Mouse (Mus musculus): ENCODE measurements around the gene B230217C12Rik. TPM values are rescaled to one million over a fixed set of nuclear protein-coding genes. Genes with fewer than 3 reads are reported as not detected.

The B230217C12Rik gene
- 0.35 and 0.42 TPM in 2 replicates for polyA plus RNA-seq (2012)

DNA sequence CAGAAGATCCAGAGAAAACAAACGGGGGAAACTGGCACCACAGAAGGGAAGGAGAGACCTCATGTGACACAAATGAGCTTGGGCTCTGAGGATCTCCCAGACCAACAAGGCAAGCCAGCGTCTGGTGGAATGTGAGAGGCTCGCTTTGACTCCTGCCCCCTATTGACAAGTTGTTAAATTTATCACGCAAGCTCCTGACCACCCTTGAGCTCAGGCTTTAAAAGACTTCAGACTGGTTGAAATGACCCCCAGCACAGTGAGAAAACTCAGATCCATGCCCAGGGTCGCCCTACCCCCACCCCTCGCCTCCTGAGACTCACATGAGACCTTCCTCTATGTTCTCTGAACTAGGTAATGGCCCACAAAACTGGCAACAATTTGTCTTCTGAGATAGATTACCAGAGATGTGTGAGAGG is at the start of gene B230217C12Rik:
TSS of gene B230217C12Rik (plus strand) at position 242 of the 416 bp plus-strand sequence.

DNA sequence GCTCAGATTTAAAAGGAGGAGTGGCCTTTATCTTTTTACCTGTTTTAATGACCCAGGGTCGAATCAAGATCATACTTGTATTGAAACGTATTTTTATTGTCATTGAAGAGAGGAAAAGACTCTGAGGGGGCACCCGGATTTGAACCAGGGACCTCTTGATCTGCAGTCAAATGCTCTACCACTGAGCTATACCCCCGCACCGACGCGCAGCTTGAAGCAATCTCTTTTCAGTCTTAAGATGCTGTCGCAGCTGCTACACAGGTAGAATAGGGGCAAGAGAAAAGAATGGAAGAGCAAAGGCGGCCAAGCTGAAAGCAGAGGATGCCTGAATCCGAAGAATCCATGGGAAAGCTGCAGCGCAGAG is 41.8 kb upstream of the B230217C12Rik start, which contains the start of gene Lasp1:
TSS of gene Lasp1 (plus strand) at position 219 of the 364 bp plus-strand sequence.

DNA sequence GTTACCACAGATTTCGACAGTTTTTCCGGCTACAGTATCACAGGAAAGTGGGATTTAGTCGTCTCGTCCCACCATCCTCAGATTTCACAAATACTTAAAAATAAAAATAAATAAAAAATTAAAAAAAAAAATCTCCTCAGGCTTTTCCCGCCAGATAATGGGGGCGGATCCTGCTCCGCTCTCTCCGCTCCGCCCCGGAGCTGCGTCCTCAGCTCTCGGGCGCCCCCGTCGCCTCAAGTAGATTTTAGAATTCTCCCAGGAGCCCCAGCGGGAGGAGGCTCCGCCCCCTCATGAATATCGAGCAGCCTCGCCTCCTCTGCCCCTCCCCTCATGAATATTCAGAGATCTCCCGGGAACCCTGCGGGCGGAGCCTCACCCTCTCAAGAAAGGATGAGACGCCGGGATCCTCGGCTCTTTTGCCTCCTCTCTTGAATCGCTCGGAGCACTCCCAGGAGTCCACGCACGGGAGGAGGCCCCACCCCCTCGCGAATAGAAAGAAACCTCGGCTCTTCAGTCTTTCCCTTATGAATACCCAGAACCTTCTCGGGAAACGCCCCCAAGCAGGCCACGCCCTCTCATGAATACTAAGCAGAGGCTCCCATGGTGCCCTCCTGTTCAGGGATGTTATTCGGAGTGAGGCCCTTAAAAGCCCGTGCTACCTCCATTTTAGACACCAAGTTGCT is 43.5 kb downstream of the B230217C12Rik start, which contains the start of gene Fbxo47:
TSS of gene Fbxo47 (minus strand) at position 237 of the 683 bp plus-strand sequence.

Other genes with a start within 250 kb of the B230217C12Rik start
- gene Epop, start 211.1 kb upstream of the B230217C12Rik start, polyA plus RNA-seq (2012) = 70.9 and 85.9 TPM in 2 replicates
- gene Mllt6, start 177.4 kb upstream of the B230217C12Rik start, polyA plus RNA-seq (2012) = 23.3 and 35.3 TPM in 2 replicates
- 3.0 and 3.4 TPM in 2 replicates for gene Cisd3, start 155.0 kb upstream of the B230217C12Rik start, polyA plus RNA-seq (2012)
- gene Pcgf2, start 140.3 kb upstream of the B230217C12Rik start, polyA plus RNA-seq (2012) = 40.8 and 63.4 TPM in 2 replicates
- gene Psmb3, start 137.4 kb upstream of the B230217C12Rik start, polyA plus RNA-seq (2012) = 44.8 and 47.2 TPM in 2 replicates
- 28.9 TPM in 2 replicates for gene Pip4k2b, start 96.1 kb upstream of the B230217C12Rik start, polyA plus RNA-seq (2012)
- 15.8 and 22.4 TPM in 2 replicates for gene Cwc25, start 74.2 kb upstream of the B230217C12Rik start, polyA plus RNA-seq (2012)
- not detected in 2 replicates for gene 1700001P01Rik, start 64.9 kb upstream of the B230217C12Rik start, polyA plus RNA-seq (2012)
- gene Rpl23, start 58.3 kb upstream of the B230217C12Rik start, polyA plus RNA-seq (2012) = 286 and 333 TPM in 2 replicates
- 99.3 and 122 TPM in 2 replicates for gene Lasp1, start 41.8 kb upstream of the B230217C12Rik start, polyA plus RNA-seq (2012)
- not detected in 2 replicates for gene Fbxo47, start 43.4 kb downstream of the B230217C12Rik start, polyA plus RNA-seq (2012)
- gene Plxdc1, start 145.7 kb downstream of the B230217C12Rik start, polyA plus RNA-seq (2012) = 4.0 and 4.6 TPM in 2 replicates
- 7.7 and 9.4 TPM in 2 replicates for gene Arl5c, start 155.4 kb downstream of the B230217C12Rik start, polyA plus RNA-seq (2012)
- 5.2 and 5.5 TPM in 2 replicates for gene Cacnb1, start 182.3 kb downstream of the B230217C12Rik start, polyA plus RNA-seq (2012)
- gene Rpl19, start 185.9 kb downstream of the B230217C12Rik start, polyA plus RNA-seq (2012) = 2,384 and 2,788 TPM in 2 replicates
- gene Stac2, start 212.7 kb downstream of the B230217C12Rik start, polyA plus RNA-seq (2012) = 0.04 and 0.11 TPM in 2 replicates

Data from megakaryocyte-erythroid progenitor cell, adult 5 weeks (primary cell).